10 mouse cellular contexts compared by ENCODE assay signal in the genomic region with DNA sequence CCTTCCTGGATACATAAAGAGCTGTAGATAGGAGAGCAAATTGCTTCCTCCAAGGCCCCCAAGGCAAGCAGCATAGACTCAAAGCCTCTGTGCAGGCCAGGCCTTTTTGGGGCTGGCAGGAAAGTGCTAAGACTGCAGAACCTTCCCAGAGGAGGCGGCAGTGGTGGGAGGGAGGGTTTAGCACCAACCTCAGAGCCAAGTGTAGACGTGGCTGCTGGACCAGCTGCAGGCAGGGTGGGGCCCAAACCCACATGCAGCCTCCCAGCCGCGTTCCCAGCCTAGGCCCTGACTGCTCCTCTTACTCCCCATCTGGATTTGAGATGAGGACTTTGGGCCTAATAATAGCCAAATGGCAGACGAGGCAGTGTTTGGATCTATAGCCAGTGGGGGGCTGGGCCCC. TPM values are rescaled to one million over a fixed set of nuclear protein-coding genes. Genes with fewer than 3 reads are reported as not detected.
A peak's percentile ranks its signal among the peaks of the same experiment; 100 is the strongest.
DNase-seq lines count a peak whose midpoint lies in the region; ATAC-seq and TF ChIP-seq lines count a peak whose summit lies in the region.
"Had no signal": no experiment of that assay in that cellular context is flagged by ENCODE, and none has a peak within 500 bp of the region (broad histone marks: within the 10 kb centered on the region; RNA-seq: fewer than 3 reads in every experiment).

No protein-coding gene starts in this region.

- no peak for ATAC-seq in lung, embryonic 14.5 days (ENCODE audit: insufficient read depth)

- WGBS in lung, embryonic 14.5 days = 40% methylated on average over 5 of the region's 5 CpGs

- peaks cover 4% of the 10 kb centered on the region; the same call in 1 of the 2 replicates for H3K9me3 ChIP-seq in lung, embryonic 14.5 days (ENCODE audit: low read depth, low read length)

- H3K27ac ChIP-seq in lung, embryonic 14.5 days (ENCODE audit: low read depth) = no peak overlapping the region; the same call in none of the 2 replicates
- H3K27ac ChIP-seq: kidney, embryonic 15.5 days; liver, embryonic 13.5 days; neural tube, embryonic 12.5 days had no signal

- no peaks in the 10 kb centered on the region for H3K27me3 ChIP-seq in lung, embryonic 14.5 days (ENCODE audit: insufficient read depth, low read length)
- H3K27me3 ChIP-seq: kidney, embryonic 15.5 days; liver, embryonic 13.5 days had no signal

- no peak for TF ChIP-seq CTCF in lung, embryonic 14.5 days (IDR thresholded peaks at IDR 0.05; ENCODE audit: low read depth)

- H3K4me2 ChIP-seq in lung, embryonic 14.5 days = no peak overlapping the region
- H3K4me2 ChIP-seq: kidney, embryonic 15.5 days; liver, embryonic 13.5 days; neural tube, embryonic 12.5 days had no signal

- no peak overlapping the region for H3K4me3 ChIP-seq in lung, embryonic 14.5 days (ENCODE audit: low read depth, low read length)
- H3K4me3 ChIP-seq: kidney, embryonic 15.5 days; liver, embryonic 13.5 days; neural tube, embryonic 12.5 days had no signal

- peak; percentile 80 for DNase-seq in 3134 (ENCODE audit: extremely low read depth, insufficient read length, low spot score)
- DNase-seq in 3T3-L1 (ENCODE audit: low read depth, low spot score) = peak; percentile 69
- peak; percentile 80 to 87 for DNase-seq in heart, adult 18-20 months
- peak; percentile 57 for DNase-seq in lung, embryonic 14.5 days
- no peak for DNase-seq in yolk sac, embryonic 10.5 days (ENCODE audit: low spot score)
- DNase-seq in cerebellum, postnatal 25 days = no peak
- no peak for DNase-seq in layer of hippocampus, postnatal 10 days (ENCODE audit: low spot score in 2 of 2)
- DNase-seq: liver, embryonic 13.5 days had no signal

- peaks cover 8% of the 10 kb centered on the region for H3K4me1 ChIP-seq in lung, embryonic 14.5 days (ENCODE audit: insufficient read depth)

- no peaks in the 10 kb centered on the region for H3K36me3 ChIP-seq in lung, embryonic 14.5 days (ENCODE audit: insufficient read depth)
- H3K36me3 ChIP-seq: kidney, embryonic 15.5 days; liver, embryonic 13.5 days; neural tube, embryonic 12.5 days had no signal

- no peak overlapping the region for H3K9ac ChIP-seq in lung, embryonic 14.5 days
- H3K9ac ChIP-seq: kidney, embryonic 15.5 days; liver, embryonic 13.5 days; neural tube, embryonic 12.5 days had no signal

RNA-seq across cellular contexts. Expression of a gene that starts 2.6 kb away (rescaled TPM):
- 100 to 1,000 TPM; 139 to 154 TPM for total RNA-seq in heart, adult 18-20 months (2021)
- polyA plus RNA-seq in lung, embryonic 14.5 days (2014; fragmentation: Nextera tagmentation; extraction: Ambion mirVana) = 103 and 108 TPM in 2 replicates
- total RNA-seq in layer of hippocampus, postnatal 10 days (2021) = 10 to 100 TPM; 17.0 TPM

RNA-seq across cellular contexts. Expression of a gene that starts 28.5 kb away (rescaled TPM):
- total RNA-seq in heart, adult 18-20 months (2021) = 10 to 100 TPM; 39.8 to 40.3 TPM
- polyA plus RNA-seq in lung, embryonic 14.5 days (2014; fragmentation: Nextera tagmentation; extraction: Ambion mirVana) = 100 and 110 TPM in 2 replicates
- total RNA-seq in layer of hippocampus, postnatal 10 days (2021) = 100 to 1,000 TPM; 250 to 255 TPM

RNA-seq across cellular contexts. Expression of a gene that starts 38.4 kb away (rescaled TPM):
- 10 to 100 TPM; 16.7 to 18.2 TPM for total RNA-seq in heart, adult 18-20 months (2021)
- 1.2 and 1.5 TPM in 2 replicates for polyA plus RNA-seq in lung, embryonic 14.5 days (2014; fragmentation: Nextera tagmentation; extraction: Ambion mirVana)
- 10 to 100 TPM; 47.0 to 52.9 TPM for total RNA-seq in layer of hippocampus, postnatal 10 days (2021)

RNA-seq across cellular contexts. Expression of a gene that starts 54.9 kb away (rescaled TPM):
- total RNA-seq in heart, adult 18-20 months (2021) = under 1 TPM; 0.10 to 0.13 TPM
- 0.46 and 0.47 TPM in 2 replicates for polyA plus RNA-seq in lung, embryonic 14.5 days (2014; fragmentation: Nextera tagmentation; extraction: Ambion mirVana)
- 10 to 100 TPM; 11.3 to 17.0 TPM for total RNA-seq in layer of hippocampus, postnatal 10 days (2021)

Comparison
In these comparisons a context has a peak if more than half of its experiments do, and no peak if none do; other contexts are left out.
1. DNase-seq: peak in 3134 (single experiment), 3T3-L1 (single experiment), heart, adult 18-20 months (2 of 2) and lung, embryonic 14.5 days (single experiment); none in yolk sac, embryonic 10.5 days (single experiment), cerebellum, postnatal 25 days (0 of 2) and layer of hippocampus, postnatal 10 days (0 of 2).
2. RNA of a gene that starts 2.6 kb away (total RNA-seq): 139 to 154 TPM in heart, adult 18-20 months; 17.0 TPM in layer of hippocampus, postnatal 10 days; every median in the first group is over 4 times any median in the second.
3. RNA of a gene that starts 28.5 kb away (total RNA-seq): 250 to 255 TPM in layer of hippocampus, postnatal 10 days; 39.8 to 40.3 TPM in heart, adult 18-20 months; every median in the first group is over 4 times any median in the second.